Mouse (Mus musculus) small intestine, adult 2 months (tissue): ENCODE results near the gene Rpl9-ps1.

Source experiments
- CTCF ChIP-seq: fragments of 200-500 bp; IDR thresholded peaks from 2 replicates; pipeline ENCODE4 v1.5.1; 2012; ENCODE audit warnings: low read depth, mild to moderate bottlenecking, control low read depth, inconsistent platforms, low read length, moderate library complexity, mixed read lengths; ENCODE audit not compliant: insufficient replicate concordance, insufficient read length; ENCODE audit errors: extremely low read depth
- POLR2A ChIP-seq: fragments of 200-500 bp; IDR thresholded peaks from 2 replicates; pipeline ENCODE4 v1.6.1; 2012; ENCODE audit warnings: low read depth, mild to moderate bottlenecking, control low read depth, inconsistent platforms, low read length, moderate library complexity

DNA sequence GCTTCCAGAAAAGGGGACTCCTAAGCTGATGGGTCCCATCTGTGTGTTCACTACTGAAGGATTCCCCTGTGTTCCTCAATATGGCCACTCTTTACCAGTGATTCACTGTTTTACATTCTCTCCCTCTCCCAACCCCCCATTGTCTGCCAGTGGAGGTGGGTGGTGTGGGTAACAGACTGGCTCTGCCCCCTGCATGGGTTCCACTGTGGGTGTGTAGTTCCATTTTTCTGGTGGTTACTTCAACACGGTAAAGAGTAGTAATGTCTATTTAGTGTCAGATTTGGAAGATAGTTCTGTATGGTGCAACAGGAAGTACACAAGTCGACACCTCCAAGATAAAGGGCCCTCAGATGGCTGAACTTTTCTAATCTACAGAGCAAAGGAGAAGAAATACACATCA is 4.2 kb downstream of the Rpl9-ps1 start:
- TF ChIP-seq POLR2A: no peak
- no peak for TF ChIP-seq CTCF
